Mouse (Mus musculus) heart, embryonic 16.5 days (tissue): ENCODE data around the gene Crygd. TPM values are rescaled to one million over a fixed set of nuclear protein-coding genes. Genes with fewer than 3 reads are reported as not detected.

ENCODE experiments used
- ATAC-seq: fragments of 200-750 bp; cut with Nextera tagmentation; replicated peaks from 2 replicates; pipeline ENCODE4 v1.8.0; 2017; ENCODE audit warnings: moderate number of reproducible peaks; ENCODE audit not compliant: insufficient read depth, low FRiP score; ENCODE audit errors: extremely low read depth
- H3K27ac ChIP-seq: fragments of 300-500 bp; sonication (generic); 2 replicates; pipeline ENCODE4 v1.5.1; 2014; ENCODE audit warnings: mild to moderate bottlenecking, low read length, control low read depth, moderate library complexity
- H3K27me3 ChIP-seq: fragments of 300-500 bp; sonication (generic); 2 replicates; pipeline ENCODE4 v1.6.1; 2014; ENCODE audit warnings: low read length, mixed read lengths; ENCODE audit not compliant: control insufficient read depth, insufficient read depth
- H3K36me3 ChIP-seq: fragments of 300-500 bp; sonication (generic); 2 replicates; pipeline ENCODE4 v1.6.1; 2014; ENCODE audit not compliant: control insufficient read depth, insufficient read depth
- H3K4me1 ChIP-seq: fragments of 300-500 bp; sonication (generic); 2 replicates; pipeline ENCODE4 v1.6.1; 2014; ENCODE audit warnings: low read length, mixed read lengths; ENCODE audit not compliant: control insufficient read depth, insufficient read depth
- H3K4me2 ChIP-seq: fragments of 300-500 bp; sonication (generic); 2 replicates; pipeline ENCODE4 v1.6.1; 2014; ENCODE audit warnings: low read depth, mild to moderate bottlenecking, control low read depth, low read length
- H3K4me3 ChIP-seq: fragments of 300-500 bp; sonication (generic); 2 replicates; pipeline ENCODE4 v1.5.1; 2014; ENCODE audit warnings: mild to moderate bottlenecking, control low read depth, low read length
- H3K9ac ChIP-seq: fragments of 300-500 bp; sonication (generic); 2 replicates; pipeline ENCODE4 v1.6.1; 2014; ENCODE audit warnings: low read length, control low read depth
- H3K9me3 ChIP-seq: fragments of 300-500 bp; sonication (generic); replicated peaks from 2 replicates; pipeline ENCODE4 v1.6.1; 2016; ENCODE audit warnings: low read length; ENCODE audit not compliant: control insufficient read depth
- WGBS: fragments of 180-500 bp; shearing (Covaris S2); extraction: QIAGEN DNeasy Blood & Tissue Kit; methylation state at CpG from one replicate; pipeline ENCODE4 v1.1.7; 2014; 5-methylcytosine and 5-hydroxymethylcytosine counted together
- polyA plus RNA-seq: library from polyadenylated mRNA; unstranded; fragments of >200 nt; fragmentation: Nextera tagmentation; extraction: Ambion mirVana; gene quantifications from 2 replicates; pipeline ENCODE4 v1.2.1, GENCODE M21; 2015

Gene Crygd
- polyA plus RNA-seq, result not detected in 2 replicates

GRCm38 (mm10) chr1:65063352-65063751 lies at the start of gene Crygd:
Gene Crygd, minus strand, starts transcription at chr1:65063452.
- 78% methylated on average over 8 of the region's 8 CpGs for WGBS

GRCm38 (mm10) chr1:65112807-65113196 lies 49.5 kb upstream of the Crygd start:
- H3K4me3 ChIP-seq, result peak overlapping the region; percentile 13; the same call in 1 of the 2 replicates
- H3K9ac ChIP-seq, result peak overlapping the region; percentile 23; the same call in 1 of the 2 replicates
- no peak overlapping the region for H3K27ac ChIP-seq
- no peaks in the 10 kb centered on the region for H3K27me3 ChIP-seq
- no peaks in the 10 kb centered on the region for H3K36me3 ChIP-seq
- H3K4me1 ChIP-seq, result peaks cover 3% of the 10 kb centered on the region; the same call in 1 of the 2 replicates
- no peaks in the 10 kb centered on the region for H3K9me3 ChIP-seq
- H3K4me2 ChIP-seq, result peak overlapping the region; percentile 53
- no peak for ATAC-seq
- 49% methylated on average over 14 of the region's 14 CpGs for WGBS

More at GRCm38 (mm10) chr1:65063352-65063751, at the start of gene Crygd:
- Histone ChIP-seq H3K27me3 (no peaks in the 10 kb centered on the region), H3K27ac (no peak within 1 kb of the TSS), H3K36me3 (no peaks in the 10 kb centered on the region), H3K4me3 (no peak within 1 kb of the TSS), H3K9ac (no peak within 1 kb of the TSS), H3K4me2 (no peak within 1 kb of the TSS), H3K4me1 (no peaks in the 10 kb centered on the region), H3K9me3 (no peaks in the 10 kb centered on the region)
- ATAC-seq, result no peak

- no peak for ATAC-seq
- Histone ChIP-seq H3K27me3 (no peaks in the 10 kb centered on the region), H3K27ac (no peak overlapping the region), H3K9me3 (no peaks in the 10 kb centered on the region), H3K4me2 (peak overlapping the region; percentile 53), H3K4me3 (peak overlapping the region; percentile 24), H3K4me1 (peaks cover 3% of the 10 kb centered on the region; the same call in 1 of the 2 replicates), H3K36me3 (no peaks in the 10 kb centered on the region), H3K9ac (peak overlapping the region; percentile 23; the same call in 1 of the 2 replicates)
- WGBS, result 7% methylated on average over 8 of the region's 8 CpGs
Measured at GRCm38 (mm10) chr1:65112031-65112806, 49.0 kb upstream of the Crygd start.

GRCm38 (mm10) chr1:65109756-65110435 lies 46.6 kb upstream of the Crygd start:
- 64% methylated on average over 25 of the region's 25 CpGs for WGBS
- no peak overlapping the region for H3K9ac ChIP-seq
- H3K4me1 ChIP-seq, result peaks cover 3% of the 10 kb centered on the region; the same call in 1 of the 2 replicates
- ATAC-seq, result no peak
- no peaks in the 10 kb centered on the region for H3K36me3 ChIP-seq
- no peaks in the 10 kb centered on the region for H3K27me3 ChIP-seq
- 0 out of 2 replicates have a peak overlapping the region, but pooled peaks have one; percentile 13 for H3K4me2 ChIP-seq
- H3K9me3 ChIP-seq, result no peaks in the 10 kb centered on the region
- H3K27ac ChIP-seq, result no peak overlapping the region
- H3K4me3 ChIP-seq, result no peak overlapping the region

- Histone ChIP-seq H3K27ac (no peak overlapping the region), H3K9ac (no peak overlapping the region), H3K4me3 (no peak overlapping the region), H3K4me2 (no peak overlapping the region), H3K4me1 (peaks cover 3% of the 10 kb centered on the region; the same call in 1 of the 2 replicates), H3K27me3 (no peaks in the 10 kb centered on the region), H3K9me3 (no peaks in the 10 kb centered on the region), H3K36me3 (no peaks in the 10 kb centered on the region)
- WGBS, result 85% methylated on average over 8 of the region's 8 CpGs
- no peak for ATAC-seq
Measured at GRCm38 (mm10) chr1:65109196-65109595, 45.9 kb upstream of the Crygd start.

GRCm38 (mm10) chr1:65107654-65108279 lies 44.5 kb upstream of the Crygd start:
- H3K27me3 ChIP-seq, result no peaks in the 10 kb centered on the region
- no peaks in the 10 kb centered on the region for H3K9me3 ChIP-seq
- no peak overlapping the region for H3K4me2 ChIP-seq
- H3K36me3 ChIP-seq, result no peaks in the 10 kb centered on the region
- H3K4me1 ChIP-seq, result peaks cover 3% of the 10 kb centered on the region; the same call in 1 of the 2 replicates
- no peak for ATAC-seq
- no peak overlapping the region for H3K4me3 ChIP-seq
- 79% methylated on average over 10 of the region's 10 CpGs for WGBS
- no peak overlapping the region for H3K27ac ChIP-seq
- H3K9ac ChIP-seq, result no peak overlapping the region

GRCm38 (mm10) chr1:65103273-65103672 lies 40.0 kb upstream of the Crygd start, which contains the start of gene Cryga:
Gene Cryga, minus strand, starts transcription at chr1:65103373.
- H3K9ac ChIP-seq, result no peak within 1 kb of the TSS
- no peak for ATAC-seq
- no peak within 1 kb of the TSS for H3K4me3 ChIP-seq
- H3K27ac ChIP-seq, result no peak within 1 kb of the TSS
- 81% methylated on average over 11 of the region's 11 CpGs for WGBS
- no peaks in the 10 kb centered on the region for H3K4me1 ChIP-seq
- H3K27me3 ChIP-seq, result no peaks in the 10 kb centered on the region
- H3K9me3 ChIP-seq, result no peaks in the 10 kb centered on the region
- H3K4me2 ChIP-seq, result no peak within 1 kb of the TSS
- no peaks in the 10 kb centered on the region for H3K36me3 ChIP-seq

GRCm38 (mm10) chr1:65096953-65097352 lies 33.7 kb upstream of the Crygd start:
- no peak overlapping the region for H3K4me2 ChIP-seq
- H3K9me3 ChIP-seq, result no peaks in the 10 kb centered on the region
- H3K27ac ChIP-seq, result no peak overlapping the region
- H3K9ac ChIP-seq, result no peak overlapping the region
- 75% methylated on average over 3 of the region's 3 CpGs for WGBS
- H3K4me3 ChIP-seq, result no peak overlapping the region
- no peaks in the 10 kb centered on the region for H3K4me1 ChIP-seq
- no peaks in the 10 kb centered on the region for H3K27me3 ChIP-seq
- no peaks in the 10 kb centered on the region for H3K36me3 ChIP-seq
- ATAC-seq, result no peak
